Mouse (Mus musculus) embryo, embryonic 10 days (tissue): ENCODE measurements around the gene Dgke.
A peak's percentile ranks its signal among the peaks of the same experiment; 100 is the strongest.
"Not testable (repeated sequence)": the region's sequence is repeated elsewhere in the genome, so short reads cannot be mapped to it uniquely, and the experiment has no call there.

Experiments
- DNase-seq: peaks from one replicate; pipeline ENCODE4 v3.0.0-alpha.2; 2015; ENCODE audit warnings: low spot score

Gene Dgke

DNA sequence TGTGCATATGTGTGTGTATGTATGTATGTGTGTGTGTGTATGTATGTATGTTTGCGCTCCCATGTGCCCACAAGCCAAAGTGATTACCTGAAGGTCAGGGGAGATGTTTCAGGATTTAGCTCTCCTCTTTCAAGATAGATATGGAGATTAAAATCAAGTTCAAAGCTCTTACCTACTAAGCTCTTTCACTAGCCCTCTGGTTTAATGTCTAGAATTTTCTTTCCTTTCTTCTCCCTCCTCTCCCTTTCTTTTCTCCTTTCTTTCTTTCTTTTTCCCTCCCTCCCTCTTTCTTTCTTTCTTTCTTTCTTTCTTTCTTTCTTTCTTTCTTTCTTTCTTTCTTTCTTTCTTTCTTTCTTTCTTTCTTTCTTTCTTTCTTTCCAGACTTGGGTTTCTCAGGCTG is at the start of gene Dgke:
TSS of gene Dgke (minus strand) at position 101 of the 400 bp plus-strand sequence.
- DNase-seq: no peak

- DNase-seq: no peak
These were observed 40.6 kb upstream of the Dgke start for GRCm38 (mm10) chr11:89107180-89107807.

- no peak for DNase-seq
These were observed 39.2 kb upstream of the Dgke start for GRCm38 (mm10) chr11:89105823-89106222.

DNA sequence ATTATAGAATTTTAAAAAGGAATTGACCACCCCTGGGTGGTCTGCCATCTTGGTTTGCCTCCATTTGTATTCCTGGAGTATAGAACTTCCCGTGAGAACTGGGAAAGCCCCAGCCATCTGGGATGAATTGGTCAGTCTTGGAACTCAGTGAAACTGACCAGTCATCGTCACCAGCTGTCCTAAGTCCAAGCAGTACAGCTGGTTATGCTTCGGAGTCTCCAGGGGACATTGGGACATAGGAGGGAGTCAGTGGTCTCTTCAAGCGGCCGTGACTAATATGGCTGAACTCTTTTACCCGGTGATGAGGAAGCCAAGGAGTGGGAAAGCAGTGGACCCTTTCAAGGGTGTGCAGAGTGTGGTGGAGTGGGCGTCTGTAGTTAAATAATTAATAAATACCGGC is 38.6 kb upstream of the Dgke start:
- no peak for DNase-seq

DNA sequence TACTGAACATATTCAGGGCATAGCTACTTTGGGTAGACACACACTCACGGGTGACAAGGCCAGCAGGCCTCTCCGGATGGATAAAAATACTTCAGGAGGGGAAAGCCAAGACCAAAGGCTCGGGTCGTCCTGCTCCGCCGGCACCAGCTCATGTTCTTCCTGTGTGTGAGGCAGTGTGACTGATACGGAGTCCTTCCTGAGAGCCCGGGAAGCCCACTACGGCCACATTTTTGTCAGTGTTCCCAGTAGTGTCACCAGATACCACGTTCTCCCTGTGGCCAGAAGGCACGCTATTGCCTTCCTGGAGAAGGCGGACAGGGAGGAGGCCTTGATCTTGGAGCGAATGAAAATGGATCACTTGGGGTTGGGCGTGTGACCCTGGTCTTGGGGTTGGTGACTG is 36.5 kb upstream of the Dgke start:
- DNase-seq: no peak

DNA sequence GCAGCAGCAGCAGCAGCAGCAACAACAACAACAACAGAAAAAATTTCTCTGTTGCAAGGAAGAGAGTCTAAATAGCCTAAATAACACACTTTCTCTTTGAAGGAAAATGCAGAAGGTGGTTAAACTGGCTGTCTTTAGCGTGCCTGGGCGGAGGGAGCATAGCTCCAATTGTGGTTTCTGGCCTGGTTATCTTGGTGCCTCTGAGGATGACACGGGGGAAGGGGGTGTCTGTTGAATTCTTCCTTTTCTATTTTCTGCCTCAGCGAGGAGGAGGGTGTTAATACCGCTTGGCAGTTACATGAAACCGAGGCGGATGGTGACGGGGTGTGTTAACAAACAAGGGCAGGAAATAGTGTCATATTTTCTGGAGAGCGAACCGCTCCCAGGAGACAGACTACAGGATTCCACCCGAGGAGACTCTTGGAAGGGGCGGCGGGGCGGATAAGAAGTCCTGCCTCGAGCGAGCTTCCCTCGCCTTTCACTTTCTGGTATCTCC is 34.2 kb upstream of the Dgke start:
- DNase-seq: no peak

DNA sequence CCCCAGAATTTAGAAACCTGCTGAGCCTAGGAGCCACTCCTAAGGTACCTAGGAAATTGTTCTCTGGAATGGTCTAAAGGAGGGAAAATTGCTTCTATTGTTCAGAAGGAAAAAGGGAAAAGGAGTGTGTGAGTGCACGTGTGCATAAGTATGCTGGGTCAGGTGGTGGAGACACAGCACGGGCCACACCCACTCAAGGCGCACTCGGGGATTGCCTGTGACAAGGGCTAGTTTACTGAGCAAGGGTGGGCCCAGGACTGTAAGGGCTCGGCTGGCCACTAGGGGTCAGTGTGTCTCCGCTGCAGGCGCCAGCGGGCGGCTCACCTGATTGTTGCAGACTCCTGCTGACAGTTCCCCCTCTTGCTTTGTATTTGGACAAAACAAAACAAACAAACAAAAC is 33.8 kb upstream of the Dgke start:
- peak; percentile 84 for DNase-seq

GRCm38 (mm10) chr11:89098930-89099329 is 32.3 kb upstream of the Dgke start:
- no peak for DNase-seq

GRCm38 (mm10) chr11:89098083-89098835 is 31.6 kb upstream of the Dgke start:
- DNase-seq: no peak

- not testable (repeated sequence) for DNase-seq
These were observed 30.6 kb upstream of the Dgke start for GRCm38 (mm10) chr11:89097292-89097691.

DNA sequence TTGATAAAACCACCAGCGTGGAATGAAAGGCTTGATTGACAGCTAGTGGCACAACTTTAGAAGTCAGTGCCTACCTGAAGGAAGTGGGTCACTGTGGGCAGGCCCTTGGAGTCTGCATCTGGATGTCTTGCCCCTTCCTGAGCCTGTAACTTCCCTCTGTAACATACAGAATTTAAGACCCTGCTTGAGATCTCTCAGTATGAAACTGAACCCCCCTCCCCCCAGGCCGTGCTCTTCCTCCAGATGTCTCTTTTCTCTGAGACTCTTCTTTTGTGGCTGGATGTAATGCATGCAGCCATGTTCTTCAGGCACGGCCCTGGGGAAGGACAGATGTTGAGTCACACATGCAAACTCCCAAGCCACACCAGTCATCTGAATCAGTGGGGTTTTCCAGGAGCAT is 28.7 kb upstream of the Dgke start:
- no peak for DNase-seq

DNA sequence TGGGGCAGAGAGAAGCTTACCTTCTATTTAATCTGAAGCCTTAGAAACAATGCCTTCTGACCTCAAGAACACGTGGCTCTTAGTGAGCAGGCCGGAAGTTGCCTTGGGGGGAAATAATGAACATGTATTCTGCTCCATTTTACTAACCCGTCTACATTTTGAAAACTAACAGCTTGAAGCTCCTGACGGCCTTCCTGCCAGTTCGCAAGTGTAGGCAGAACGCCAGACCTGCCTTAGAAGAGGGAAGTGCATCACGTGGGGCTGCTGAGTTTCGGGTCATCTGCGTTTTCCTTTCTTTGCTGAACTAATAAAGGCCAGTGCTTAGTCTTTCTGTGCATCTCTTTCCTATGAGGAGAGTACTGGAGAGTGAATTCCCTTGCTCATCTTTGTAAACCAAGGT is 26.1 kb upstream of the Dgke start:
- no peak for DNase-seq

DNA sequence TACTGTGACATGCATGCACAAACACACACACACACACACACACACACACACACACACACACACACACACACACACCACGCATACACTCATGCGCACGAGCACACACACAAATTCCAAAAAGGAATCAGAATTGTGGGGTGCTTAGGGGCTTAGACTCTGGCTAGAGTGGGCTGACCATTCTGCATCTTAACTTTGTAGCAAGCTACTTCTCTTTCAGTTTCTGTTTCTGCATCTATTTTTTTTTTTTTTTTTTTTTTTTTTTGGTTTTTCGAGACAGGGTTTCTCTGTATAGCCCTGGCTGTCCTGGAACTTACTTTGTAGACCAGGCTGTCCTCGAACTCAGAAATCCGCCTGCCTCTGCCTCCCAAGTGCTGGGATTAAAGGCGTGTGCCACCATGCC is 23.7 kb upstream of the Dgke start:
- DNase-seq: not testable (repeated sequence)

DNA sequence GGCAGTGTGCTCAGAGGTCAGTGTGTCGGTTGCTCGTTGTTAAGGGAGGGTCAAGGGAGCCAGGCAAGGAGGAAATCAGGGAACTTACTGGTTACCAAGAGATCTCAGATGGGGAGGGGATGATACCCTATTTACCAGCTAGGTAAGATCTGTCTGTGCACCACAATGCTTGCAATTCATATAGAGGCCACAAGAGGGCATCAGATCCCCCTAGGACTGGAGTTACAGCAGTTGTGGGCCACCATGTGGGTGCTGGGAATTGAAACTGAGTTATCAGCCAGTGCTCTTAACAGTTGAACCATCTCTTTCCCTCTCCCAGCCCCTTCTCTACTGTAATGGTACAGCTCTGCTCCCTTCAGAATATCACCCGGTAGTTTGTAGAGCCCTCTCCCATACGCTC is 22.1 kb upstream of the Dgke start:
- no peak for DNase-seq

DNA sequence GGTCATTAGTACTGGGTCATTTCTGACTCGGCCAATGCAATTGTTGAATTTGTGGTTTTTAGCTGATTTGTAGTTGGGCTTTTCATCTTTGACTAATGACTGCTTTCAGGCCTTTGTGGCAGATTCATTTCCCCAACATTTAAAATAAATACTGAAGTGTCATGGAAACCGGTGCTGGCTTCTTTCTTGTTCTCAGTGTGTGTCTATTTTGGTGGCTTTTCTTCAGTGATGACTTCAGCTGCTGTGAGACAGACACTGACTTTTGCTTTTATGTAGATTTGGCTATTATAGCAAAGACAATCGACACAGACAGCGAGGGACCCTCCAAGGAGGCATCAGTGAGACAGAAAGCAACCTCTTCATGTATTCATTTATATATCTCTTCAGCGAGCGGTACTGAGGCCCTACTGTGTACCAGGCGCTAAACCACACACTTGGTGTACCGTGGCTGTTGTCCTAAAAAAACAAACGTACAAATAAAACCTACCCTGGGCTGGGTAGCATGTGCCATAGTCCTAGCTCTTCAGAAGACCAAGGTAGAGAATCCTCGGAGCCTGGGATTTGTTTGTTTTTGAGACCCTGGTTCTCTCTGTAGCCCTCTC is 19.7 kb upstream of the Dgke start:
- no peak for DNase-seq

DNA sequence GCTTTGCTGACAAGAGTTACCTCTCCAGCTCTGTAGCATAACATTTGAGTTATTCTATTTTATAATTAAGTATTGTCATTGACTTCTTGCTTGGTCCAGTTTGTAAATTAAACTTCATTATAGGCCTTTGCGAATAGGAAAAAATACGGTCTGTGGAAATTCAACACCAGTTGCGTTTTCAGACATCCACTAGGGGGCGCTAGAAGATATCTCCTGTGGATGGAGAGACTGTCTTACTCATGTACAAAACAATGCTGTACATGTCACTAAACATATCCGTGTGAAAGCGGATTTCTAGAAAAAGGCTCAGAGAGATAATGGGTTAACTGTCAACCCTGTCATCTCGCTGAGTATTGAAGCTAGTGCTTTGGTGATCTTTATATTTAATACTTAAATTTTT is 18.0 kb upstream of the Dgke start:
- DNase-seq: peak; percentile 56

- DNase-seq: not testable (repeated sequence)
These were observed 16.0 kb upstream of the Dgke start for GRCm38 (mm10) chr11:89082691-89083090.

DNA sequence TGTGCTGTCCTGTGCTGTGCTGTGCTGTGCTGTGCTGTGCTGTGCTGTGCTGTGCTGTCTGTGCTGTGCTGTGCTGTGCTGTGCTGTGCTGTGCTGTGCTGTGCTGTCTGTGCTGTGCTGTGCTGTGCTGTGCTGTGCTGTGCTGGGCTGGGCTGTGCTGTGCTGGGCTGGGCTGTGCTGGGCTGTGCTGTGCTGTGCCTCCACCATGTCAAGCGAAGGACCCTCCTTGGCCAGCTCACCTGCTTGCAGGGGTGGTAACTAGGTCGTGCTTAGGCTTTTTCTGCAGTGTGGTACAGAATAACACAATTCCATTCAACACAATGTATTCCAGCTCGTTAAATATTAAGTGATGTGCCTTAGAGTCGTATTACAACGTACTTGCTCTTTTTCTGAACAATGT is 15.3 kb upstream of the Dgke start:
- not testable (repeated sequence) for DNase-seq

DNA sequence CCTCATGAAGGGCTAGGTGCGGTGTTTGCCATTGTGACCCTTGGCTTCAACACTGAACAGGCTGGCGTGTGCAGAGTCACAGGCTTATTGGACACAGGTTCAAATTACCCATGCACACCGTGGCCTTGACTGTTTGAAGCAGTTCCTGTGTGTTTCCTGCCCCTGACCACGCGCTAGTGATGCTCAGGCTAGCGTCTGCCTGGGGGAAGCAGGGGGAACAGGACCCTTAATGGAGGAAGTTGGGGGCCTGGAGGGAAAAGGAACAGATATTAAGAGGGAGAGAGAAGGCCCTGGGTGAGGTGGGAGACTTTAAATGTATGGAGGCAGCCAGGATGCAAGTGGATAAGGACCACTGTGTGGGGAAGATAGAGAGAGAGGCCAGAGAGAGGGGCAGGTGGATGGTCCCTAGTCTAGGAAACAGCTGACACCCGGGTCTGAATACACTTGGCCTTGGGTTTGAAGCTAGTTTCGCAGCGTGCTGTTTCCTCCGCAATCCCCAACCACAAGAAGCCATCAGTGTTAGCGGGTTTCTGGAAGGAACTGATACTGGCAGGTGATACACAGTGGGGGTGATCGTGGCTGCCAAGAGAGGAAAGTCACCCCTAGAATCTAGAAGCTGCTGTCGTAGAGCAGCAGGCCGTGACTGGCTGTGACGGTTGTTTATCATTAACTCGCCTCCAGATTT is 12.5 kb upstream of the Dgke start:
- DNase-seq: no peak

- DNase-seq: no peak
These were observed 11.7 kb upstream of the Dgke start for GRCm38 (mm10) chr11:89078305-89078704.

DNA sequence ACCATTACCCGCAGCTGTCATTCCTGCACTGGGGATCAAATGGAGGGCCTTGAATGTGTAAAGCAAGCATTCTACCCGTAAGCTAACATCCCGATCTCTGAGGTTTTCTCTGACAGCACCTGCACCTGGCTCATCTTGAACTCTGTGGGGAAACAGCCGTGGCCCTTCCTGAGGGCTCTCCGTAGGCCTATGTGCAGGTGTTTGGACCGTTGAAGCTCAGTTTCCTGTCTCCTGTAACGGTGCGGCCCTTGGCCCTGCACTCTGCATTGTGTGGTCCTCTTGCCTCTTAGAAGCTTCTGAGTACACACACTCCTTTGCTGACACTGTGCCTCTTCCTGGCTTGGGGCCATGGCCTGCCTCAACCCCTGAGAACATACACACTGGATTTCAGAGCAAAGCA is 11.0 kb upstream of the Dgke start:
- no peak for DNase-seq

DNA sequence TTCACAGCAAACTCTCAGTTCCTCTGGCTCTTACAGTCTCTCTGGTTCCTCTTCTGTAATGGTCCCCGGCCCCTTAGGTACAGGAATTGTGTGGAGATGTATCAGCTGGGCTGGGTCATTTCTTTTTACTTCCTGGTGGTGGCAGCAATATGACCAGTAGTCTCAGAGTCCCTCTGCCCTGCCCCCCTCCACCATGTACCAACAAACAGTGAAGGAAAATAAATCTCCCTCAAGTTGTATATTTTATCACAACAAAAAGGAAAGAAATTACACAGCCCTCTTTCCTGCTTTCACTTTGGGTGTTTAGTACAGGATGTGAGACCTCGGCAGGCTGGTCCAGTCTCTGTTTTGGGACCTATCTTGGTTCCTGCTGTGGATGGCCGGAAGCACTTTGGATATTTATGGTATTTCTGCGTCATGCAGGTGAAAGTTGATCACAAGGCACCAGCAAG is 9.7 kb upstream of the Dgke start:
- no peak for DNase-seq
